Mouse (Mus musculus): Measurements from ENCODE around the gene Snx30.

DNA sequence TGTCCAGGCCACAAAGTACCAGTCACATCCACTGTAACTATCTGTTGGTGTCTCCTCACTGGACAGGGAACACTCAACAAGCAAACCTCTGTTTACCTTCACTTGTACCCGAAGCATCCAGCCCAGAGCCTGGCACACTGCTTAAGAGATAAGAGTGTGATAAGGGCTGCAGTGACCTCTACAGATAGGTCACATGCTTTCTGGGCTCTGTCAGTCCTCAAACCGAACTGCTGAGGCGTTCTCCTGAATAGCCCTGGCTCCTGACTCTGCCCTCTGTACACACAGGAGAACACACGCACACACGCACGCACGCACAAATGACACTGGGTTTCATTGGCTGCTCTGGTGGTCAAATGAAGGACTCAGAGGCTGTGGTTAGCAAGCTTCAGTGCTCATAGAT lies 8.5 kb downstream of the Snx30 start:
- TF ChIP-seq CTCF (IDR thresholded peaks at IDR 0.05; ENCODE audit: low read depth, low read length) (no peak), POLR2A (IDR thresholded peaks at IDR 0.05; ENCODE audit: extremely low read depth, insufficient read depth, low read length) (no peak)

Data from liver, adult 2 months (tissue).